Mouse (Mus musculus): ENCODE results near the gene Dcpp2. TPM values are rescaled to one million over a fixed set of nuclear protein-coding genes. Genes with fewer than 3 reads are reported as not detected.

Dcpp2 gene
- total and polyA plus RNA-seq, 3 experiments: not detected

- H3K27ac ChIP-seq (ENCODE audit: control insufficient read depth, low read depth, low read length): no peak overlapping the region
- no peaks in the 10 kb centered on the region for H3K79me2 ChIP-seq (ENCODE audit: control insufficient read depth, insufficient read depth, low read length, poor library complexity)
- TF ChIP-seq TAL1 (IDR thresholded peaks at IDR 0.05; ENCODE audit: low read length): no peak
- TF ChIP-seq GATA1 (IDR thresholded peaks at IDR 0.05; ENCODE audit: low read depth, low read length): no peak
- TF ChIP-seq TCF12 (IDR thresholded peaks at IDR 0.05; ENCODE audit: low read depth, low read length): no peak
- no peak for TF ChIP-seq MAX (IDR thresholded peaks at IDR 0.05; ENCODE audit: low read length)
- TF ChIP-seq GABPA (IDR thresholded peaks at IDR 0.05; ENCODE audit: low read depth, low read length): no peak
- TF ChIP-seq USF2 (IDR thresholded peaks at IDR 0.05; ENCODE audit: borderline replicate concordance in 1 of 2, insufficient read depth in 1 of 2, low read depth in 1 of 2, low read length in 2 of 2): no peak
- no peak for TF ChIP-seq SMC3 (IDR thresholded peaks at IDR 0.05; ENCODE audit: low read depth, low read length)
- no peak for TF ChIP-seq UBTF (IDR thresholded peaks at IDR 0.05; ENCODE audit: borderline replicate concordance, insufficient read depth, low read depth, low read length)
- no peak for TF ChIP-seq POLR2AphosphoS5 (IDR thresholded peaks at IDR 0.05; ENCODE audit: borderline replicate concordance, low read depth, low read length)
- no peak for TF ChIP-seq KAT2A (conservative IDR thresholded peaks at IDR 0.05; ENCODE audit: low read depth, low read length)
- TF ChIP-seq ZNF384 (IDR thresholded peaks at IDR 0.05; ENCODE audit: low read depth, low read length): no peak
- TF ChIP-seq E2F4 (IDR thresholded peaks at IDR 0.05; ENCODE audit: borderline replicate concordance, low read depth, low read length): no peak
- no peak for TF ChIP-seq ZC3H11A (IDR thresholded peaks at IDR 0.05; ENCODE audit: low read depth, low read length)
- TF ChIP-seq ZMIZ1 (IDR thresholded peaks at IDR 0.05; ENCODE audit: low read depth, low read length): no peak
- TF ChIP-seq MAFK (IDR thresholded peaks at IDR 0.05; ENCODE audit: borderline replicate concordance, low read depth, low read length): no peak
- no peak for TF ChIP-seq MYB (IDR thresholded peaks at IDR 0.05; ENCODE audit: low read depth, low read length)
- peaks cover 0 to 2% of the 10 kb centered on the region in 2 experiments; a peak in 1 of 4 replicates for H3K27me3 ChIP-seq (ENCODE audit: control insufficient read depth in 1 of 2, insufficient read depth in 2 of 2, low read length in 2 of 2)
- no peak overlapping the region for H3K4me3 ChIP-seq (ENCODE audit: control insufficient read depth in 1 of 2, insufficient read depth in 1 of 2, low read depth in 2 of 2, low read length in 2 of 2)
- H3K9ac ChIP-seq (ENCODE audit: control insufficient read depth, low read depth, low read length, poor library complexity, severe bottlenecking): no peak overlapping the region
- H3K9me3 ChIP-seq (replicated peaks; ENCODE audit: insufficient read depth, low read length): no peaks in the 10 kb centered on the region
- DNase-seq (ENCODE audit: low read depth, low spot score): no peak
- H3K4me1 ChIP-seq (ENCODE audit: control insufficient read depth in 1 of 2, insufficient read depth in 2 of 2, low read length in 2 of 2): no peaks in the 10 kb centered on the region
- no peaks in the 10 kb centered on the region for H3K36me3 ChIP-seq (ENCODE audit: control insufficient read depth in 1 of 2, insufficient read depth in 2 of 2, low read length in 2 of 2)
These were observed 23.5 kb upstream of the Dcpp2 start for GRCm38 (mm10) chr17:23857193-23857592.

- Histone ChIP-seq H3K9me3 (replicated peaks; ENCODE audit: insufficient read depth, low read length) (no peaks in the 10 kb centered on the region), H3K27ac (ENCODE audit: control insufficient read depth, low read depth, low read length) (no peak overlapping the region), H3K27me3 (ENCODE audit: control insufficient read depth in 1 of 2, insufficient read depth in 2 of 2, low read length in 2 of 2) (peaks cover 0 to 2% of the 10 kb centered on the region in 2 experiments; a peak in 1 of 4 replicates), H3K36me3 (ENCODE audit: control insufficient read depth in 1 of 2, insufficient read depth in 2 of 2, low read length in 2 of 2) (no peaks in the 10 kb centered on the region), H3K79me2 (ENCODE audit: control insufficient read depth, insufficient read depth, low read length, poor library complexity) (no peaks in the 10 kb centered on the region), H3K4me3 (ENCODE audit: control insufficient read depth in 1 of 2, insufficient read depth in 1 of 2, low read depth in 2 of 2, low read length in 2 of 2) (no peak overlapping the region), H3K9ac (ENCODE audit: control insufficient read depth, low read depth, low read length, poor library complexity, severe bottlenecking) (no peak overlapping the region), H3K4me1 (ENCODE audit: control insufficient read depth in 1 of 2, insufficient read depth in 2 of 2, low read length in 2 of 2) (no peaks in the 10 kb centered on the region)
- DNase-seq (ENCODE audit: low read depth, low spot score): no peak
- TF ChIP-seq CHD2 (IDR thresholded peaks at IDR 0.05; ENCODE audit: low read length): no peak
- no peak for TF ChIP-seq JUND (IDR thresholded peaks at IDR 0.05; ENCODE audit: low read depth, low read length)
- TF ChIP-seq ETS1 (IDR thresholded peaks at IDR 0.05; ENCODE audit: low read depth, low read length): no peak
- TF ChIP-seq UBTF (IDR thresholded peaks at IDR 0.05; ENCODE audit: borderline replicate concordance, insufficient read depth, low read depth, low read length): no peak
- no peak for TF ChIP-seq SIN3A (IDR thresholded peaks at IDR 0.05; ENCODE audit: low read length)
- TF ChIP-seq TCF12 (IDR thresholded peaks at IDR 0.05; ENCODE audit: low read depth, low read length): no peak
- TF ChIP-seq E2F4 (IDR thresholded peaks at IDR 0.05; ENCODE audit: borderline replicate concordance, low read depth, low read length): no peak
- no peak for TF ChIP-seq MXI1 (IDR thresholded peaks at IDR 0.05; ENCODE audit: low read depth, low read length)
- TF ChIP-seq NRF1 (IDR thresholded peaks at IDR 0.05; ENCODE audit: insufficient read depth, low read depth, low read length, poor library complexity, severe bottlenecking): no peak
- no peak for TF ChIP-seq ZC3H11A (IDR thresholded peaks at IDR 0.05; ENCODE audit: low read depth, low read length)
- TF ChIP-seq ZNF384 (IDR thresholded peaks at IDR 0.05; ENCODE audit: low read depth, low read length): no peak
- no peak for TF ChIP-seq USF1 (IDR thresholded peaks at IDR 0.05; ENCODE audit: low read depth, low read length)
These were observed 22.8 kb upstream of the Dcpp2 start for GRCm38 (mm10) chr17:23857913-23858312.
